Mouse (Mus musculus) E14TG2a.4 (cell line): Measurements from ENCODE around the gene Atp6v0e.

ENCODE experiments used
- H3K27me3 ChIP-seq: 2 replicates; pipeline ENCODE4 v1.6.1; 2014; ENCODE audit warnings: low read length, control low read depth; ENCODE audit not compliant: insufficient read depth
- H3K36me3 ChIP-seq: 2 replicates; pipeline ENCODE4 v1.6.1; 2014; ENCODE audit warnings: low read length, control low read depth; ENCODE audit not compliant: insufficient read depth
- H3K4me1 ChIP-seq: replicated peaks from 2 replicates; pipeline ENCODE4 v1.6.1; 2014; ENCODE audit warnings: low read depth, low read length, control low read depth
- H3K4me3 ChIP-seq: replicated peaks from 2 replicates; pipeline ENCODE4 v1.5.1; 2014; ENCODE audit warnings: mild to moderate bottlenecking, low read length
- H3K9me3 ChIP-seq: 2 replicates; pipeline ENCODE4 v1.6.1; 2014; ENCODE audit warnings: low read length, control low read depth
- CTCF ChIP-seq: conservative IDR thresholded peaks from 2 replicates; pipeline ENCODE4 v1.5.1; 2014; ENCODE audit warnings: low read length
- NANOG ChIP-seq: IDR thresholded peaks from 2 replicates; pipeline ENCODE4 v1.6.1; 2014; ENCODE audit warnings: borderline replicate concordance, low read length, mixed read lengths
- POU5F1 ChIP-seq: IDR thresholded peaks from 2 replicates; pipeline ENCODE4 v1.6.1; 2014; ENCODE audit warnings: low read length, borderline replicate concordance

Gene Atp6v0e

GRCm38 (mm10) chr17:26660192-26660912 lies 2.7 kb upstream of the Atp6v0e start:
- no peaks in the 10 kb centered on the region for H3K9me3 ChIP-seq
- H3K27me3 ChIP-seq, result no peaks in the 10 kb centered on the region
- peaks cover 19% of the 10 kb centered on the region for H3K36me3 ChIP-seq
- peaks cover 24% of the 10 kb centered on the region for H3K4me1 ChIP-seq
- no peak overlapping the region for H3K4me3 ChIP-seq
- TF ChIP-seq POU5F1 (no peak), NANOG (no peak), CTCF (peak; percentile 50)

GRCm38 (mm10) chr17:26662204-26662603 lies 827 bp upstream of the Atp6v0e start:
- peaks cover 24% of the 10 kb centered on the region for H3K4me1 ChIP-seq
- H3K9me3 ChIP-seq, result no peaks in the 10 kb centered on the region
- H3K36me3 ChIP-seq, result peaks cover 6% of the 10 kb centered on the region; the same call in 1 of the 2 replicates
- TF ChIP-seq NANOG (no peak), POU5F1 (no peak), CTCF (no peak)
- 0 out of 2 replicates have a peak overlapping the region, but pooled peaks have one; percentile 88 for H3K4me3 ChIP-seq
- H3K27me3 ChIP-seq, result no peaks in the 10 kb centered on the region

DNA sequence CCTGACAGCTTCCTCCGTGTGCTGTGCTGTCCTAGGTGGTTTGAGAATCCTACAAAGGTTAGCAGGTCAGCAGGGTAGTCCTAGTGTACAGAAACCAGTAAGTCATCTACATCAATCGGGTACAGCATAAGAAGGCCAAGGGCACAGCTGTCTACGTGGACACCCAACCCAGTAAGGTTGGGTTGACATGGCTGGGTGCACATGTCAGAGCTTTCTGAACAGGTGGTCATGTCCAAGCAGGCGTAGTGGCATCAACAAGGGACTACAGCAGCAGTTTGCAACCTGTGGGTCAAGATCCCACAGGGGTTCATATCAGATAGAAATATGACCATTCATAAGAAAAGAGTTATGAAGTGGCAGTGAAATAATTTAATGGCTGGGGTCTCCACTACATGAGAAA lies 2.6 kb downstream of the Atp6v0e start:
- Histone ChIP-seq H3K27me3 (no peaks in the 10 kb centered on the region), H3K4me1 (peaks cover 22% of the 10 kb centered on the region), H3K36me3 (no peaks in the 10 kb centered on the region), H3K9me3 (0 out of 2 replicates have a peak, but pooled peaks cover 4% of the 10 kb centered on the region), H3K4me3 (no peak overlapping the region)
- TF ChIP-seq CTCF (no peak), POU5F1 (no peak), NANOG (no peak)

- Histone ChIP-seq H3K27me3 (no peaks in the 10 kb centered on the region), H3K9me3 (0 out of 2 replicates have a peak, but pooled peaks cover 5% of the 10 kb centered on the region), H3K4me1 (peaks cover 7% of the 10 kb centered on the region), H3K4me3 (no peak overlapping the region), H3K36me3 (no peaks in the 10 kb centered on the region)
- TF ChIP-seq NANOG (no peak), CTCF (no peak), POU5F1 (no peak)
These were observed 8.2 kb downstream of the Atp6v0e start for GRCm38 (mm10) chr17:26671268-26671667.

- Histone ChIP-seq H3K36me3 (peaks cover 14% of the 10 kb centered on the region; the same call in 1 of the 2 replicates), H3K4me3 (peak overlapping the region; percentile 98), H3K4me1 (peaks cover 30% of the 10 kb centered on the region), H3K9me3 (no peaks in the 10 kb centered on the region), H3K27me3 (no peaks in the 10 kb centered on the region)
- TF ChIP-seq CTCF, result no peak
- TF ChIP-seq POU5F1, result no peak
- TF ChIP-seq NANOG, result no peak
These were observed 12.8 kb downstream of the Atp6v0e start for GRCm38 (mm10) chr17:26675845-26676244.

GRCm38 (mm10) chr17:26676252-26676615 lies 13.2 kb downstream of the Atp6v0e start:
- Histone ChIP-seq H3K9me3 (no peaks in the 10 kb centered on the region), H3K4me1 (peaks cover 28% of the 10 kb centered on the region), H3K4me3 (peak overlapping the region; percentile 98), H3K36me3 (peaks cover 14% of the 10 kb centered on the region; the same call in 1 of the 2 replicates), H3K27me3 (no peaks in the 10 kb centered on the region)
- TF ChIP-seq POU5F1 (no peak), CTCF (no peak), NANOG (no peak)

DNA sequence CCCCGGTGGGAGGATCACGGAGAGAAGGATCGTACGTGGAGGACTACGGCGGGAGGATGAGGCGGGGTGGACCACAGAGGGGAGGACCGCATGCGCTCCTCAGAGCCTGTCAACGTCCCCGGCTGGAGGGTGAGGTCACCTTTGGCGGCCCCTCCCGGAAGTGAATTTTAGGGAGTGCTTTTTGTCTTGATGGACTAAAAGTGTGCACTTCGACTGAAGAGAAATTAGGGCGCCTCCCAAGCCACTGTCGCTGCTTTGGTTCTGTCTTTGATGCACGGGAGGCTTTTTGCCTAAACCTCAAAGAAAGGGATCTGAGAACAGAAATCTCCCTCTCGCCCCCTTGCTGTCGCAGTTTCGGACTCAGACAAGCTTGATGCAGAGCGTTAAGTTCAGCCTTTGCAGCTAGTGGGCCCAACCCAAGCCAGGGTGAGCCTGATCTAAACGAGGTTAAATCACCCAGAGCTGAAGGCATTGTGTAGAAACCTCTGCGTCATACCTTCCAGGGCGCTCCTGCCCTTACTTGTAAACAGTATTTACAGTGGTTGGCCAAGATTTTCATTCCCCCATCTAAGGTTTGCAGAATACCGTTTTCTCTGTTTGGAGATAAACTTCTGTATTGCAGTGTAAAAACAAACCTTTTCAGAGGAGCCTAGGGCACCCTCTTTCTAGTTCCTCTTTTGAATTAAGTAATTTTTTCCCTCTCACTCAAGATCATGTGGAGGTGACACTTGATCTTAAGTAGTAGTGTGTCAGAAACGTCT lies 13.8 kb downstream of the Atp6v0e start:
- Histone ChIP-seq H3K36me3 (peaks cover 14% of the 10 kb centered on the region; the same call in 1 of the 2 replicates), H3K27me3 (no peaks in the 10 kb centered on the region), H3K4me3 (peak overlapping the region; percentile 98), H3K4me1 (peaks cover 29% of the 10 kb centered on the region), H3K9me3 (no peaks in the 10 kb centered on the region)
- no peak for TF ChIP-seq NANOG
- TF ChIP-seq POU5F1, result no peak
- no peak for TF ChIP-seq CTCF

- no peak overlapping the region for H3K4me3 ChIP-seq
- TF ChIP-seq POU5F1 (no peak), CTCF (no peak), NANOG (no peak)
- H3K9me3 ChIP-seq, result no peaks in the 10 kb centered on the region
- peaks cover 32% of the 10 kb centered on the region for H3K4me1 ChIP-seq
- no peaks in the 10 kb centered on the region for H3K27me3 ChIP-seq
- H3K36me3 ChIP-seq, result peaks cover 17% of the 10 kb centered on the region
These were observed 14.9 kb downstream of the Atp6v0e start for GRCm38 (mm10) chr17:26677711-26678637.
